Mouse (Mus musculus) stomach, postnatal 0 days (tissue): ENCODE results near the gene Mrpl50.

Experiments used
- CTCF ChIP-seq: IDR thresholded peaks from 2 replicates; pipeline ENCODE4 v1.5.1; 2016; ENCODE audit warnings: antibody characterized with exemption, low read depth, mild to moderate bottlenecking, moderate library complexity
- EP300 ChIP-seq: optimal IDR thresholded peaks from 2 replicates; pipeline ENCODE3; 2016; ENCODE audit warnings: antibody characterized with exemption

- TF ChIP-seq CTCF (no peak), EP300 (no peak)
Observed at GRCm38 (mm10) chr4:49509183-49509582, 11.7 kb downstream of the Mrpl50 start.
